Mouse (Mus musculus) megakaryocyte, adult 5-6 weeks (primary cell): ENCODE results near the gene Mia. TPM values are rescaled to one million over a fixed set of nuclear protein-coding genes. Genes with fewer than 3 reads are reported as not detected.
A peak's percentile ranks its signal among the peaks of the same experiment; 100 is the strongest.

Experiments used
- ATAC-seq: 2 replicates; pipeline ENCODE4 v1.8.0; 2016; ENCODE audit warnings: mild to moderate bottlenecking, inconsistent platforms; ENCODE audit not compliant: poor library complexity, severe bottlenecking
- total RNA-seq, 2 experiments: library from RNA; stranded (forward) in 1 of 2; stranded (reverse) in 1 of 2; fragments of 153-499, 151-499 nt in 1 of 2; fragments of 221-1000, 200-1000 nt in 1 of 2; gene quantifications; 2 replicates each; pipeline versions ENCODE4 v1.2.3 to v1.2.4; 2015 to 2017

The Mia gene
- total RNA-seq (2015) (not detected in 2 replicates), total RNA-seq (2017) (not detected in 2 replicates)

DNA sequence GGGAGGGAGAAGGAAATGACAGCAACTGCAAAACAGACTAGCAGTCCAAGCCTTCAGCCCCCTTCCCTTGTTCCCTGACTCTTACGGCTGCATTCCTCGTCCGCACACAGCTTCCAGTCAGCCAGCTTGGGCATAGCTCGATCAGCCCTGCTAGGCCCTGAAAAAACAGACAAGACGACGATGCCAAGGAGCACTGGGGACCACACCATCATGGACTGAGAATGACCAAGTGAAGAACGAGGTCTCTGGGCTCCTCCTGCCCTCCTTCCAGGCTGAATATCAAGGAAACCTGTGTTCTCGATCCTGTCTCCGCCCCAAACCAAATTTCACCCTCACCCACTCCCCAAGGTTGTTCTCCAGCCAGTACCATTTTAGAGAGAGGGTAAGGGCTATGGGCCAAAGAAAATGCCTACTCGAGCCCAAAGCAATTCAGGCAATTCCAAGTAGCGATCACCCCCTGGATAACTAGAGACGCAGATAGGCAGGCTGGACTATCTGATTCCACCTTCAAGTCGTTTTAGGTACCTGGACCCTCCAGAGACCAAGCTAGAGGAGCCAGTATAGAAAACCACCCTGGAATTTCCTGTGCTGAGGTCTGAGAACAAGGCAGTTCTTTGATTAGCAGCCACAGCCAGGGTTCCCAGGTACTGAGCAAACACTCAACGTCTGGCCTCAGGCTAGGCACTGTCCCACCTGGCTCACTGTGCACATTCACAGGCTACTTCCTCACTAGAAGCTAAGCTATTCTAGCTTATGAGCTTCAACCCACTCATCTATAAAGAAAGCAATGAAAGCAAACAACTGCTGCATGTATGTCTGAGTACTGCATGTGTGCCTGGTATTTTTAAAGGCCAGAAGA is at the start of gene Mia, which contains the start of gene Gm21983:
TSS of gene Mia (minus strand) at position 321 of the 859 bp plus-strand sequence.
TSS of gene Gm21983 (minus strand) at position 250 of the 859 bp plus-strand sequence.
- ATAC-seq: no peak

DNA sequence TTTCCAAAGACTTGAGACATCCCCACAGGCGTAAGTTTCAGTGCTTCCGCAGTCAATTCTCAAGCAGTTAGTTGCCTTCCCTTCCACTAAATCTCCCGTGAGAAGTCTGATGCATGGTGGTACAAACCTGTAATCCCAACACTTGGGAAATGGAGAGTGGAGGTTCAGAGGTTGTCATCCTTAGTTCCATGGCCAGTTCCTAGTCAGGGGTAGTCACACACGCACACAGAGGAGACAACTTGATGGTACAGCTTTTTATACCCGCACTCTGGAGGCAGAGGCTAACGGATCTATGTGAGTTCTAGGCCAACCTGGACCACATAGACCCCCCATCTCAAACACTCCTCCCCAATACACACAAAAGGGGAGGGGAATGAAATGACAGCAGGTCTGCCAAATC is 47.9 kb upstream of the Mia start:
- ATAC-seq: peak; percentile 9

DNA sequence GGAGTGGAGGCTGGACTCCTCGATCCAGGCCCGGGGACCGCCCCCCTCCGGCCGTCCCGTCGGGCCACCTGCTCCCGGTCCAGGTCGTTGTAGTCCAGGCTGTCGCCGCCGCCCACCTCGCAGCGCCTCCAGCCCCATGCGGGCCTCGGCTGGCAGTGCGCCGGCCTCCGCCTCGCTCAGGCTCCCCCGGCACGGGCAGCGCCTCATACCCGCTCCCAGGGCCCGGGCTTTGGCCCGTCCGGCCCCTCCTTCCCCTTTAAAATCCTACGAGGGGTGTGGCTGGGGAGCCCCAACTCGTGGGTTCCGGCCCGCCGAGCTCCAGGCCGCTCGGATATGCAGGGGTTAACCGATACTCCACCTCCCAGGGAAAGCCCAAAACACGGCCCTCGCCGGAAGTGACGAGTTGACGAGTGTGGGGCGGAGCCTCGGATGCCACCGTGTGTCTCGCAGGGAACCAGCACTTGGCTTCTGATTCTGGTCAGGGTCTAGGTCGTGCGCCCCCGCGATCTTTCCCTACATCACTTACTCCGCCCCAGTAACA is 47.4 kb upstream of the Mia start, which contains the start of gene Itpkc:
TSS of gene Itpkc (minus strand) at position 381 of the 541 bp plus-strand sequence.
- peak; percentile 86 for ATAC-seq

DNA sequence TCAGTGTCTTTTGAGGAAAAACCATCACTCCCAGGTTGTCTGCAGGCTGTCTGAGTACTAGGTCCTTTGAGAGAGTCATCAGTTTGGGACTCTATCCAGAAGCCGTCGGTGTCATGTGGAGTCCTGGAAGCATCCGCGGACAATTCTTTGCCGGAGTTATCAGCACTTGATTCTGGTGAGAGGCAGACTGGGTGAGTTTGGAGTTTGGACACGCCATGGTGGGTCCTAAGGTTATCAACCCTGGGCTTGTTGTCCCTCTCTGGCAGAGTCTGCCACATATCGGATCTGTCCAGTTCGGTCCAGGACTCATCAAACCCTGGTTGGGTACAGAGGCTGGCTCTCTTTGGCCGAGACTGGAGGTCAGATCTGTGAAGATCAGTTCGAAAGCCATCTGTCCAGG is 46.7 kb upstream of the Mia start:
- ATAC-seq: no peak

DNA sequence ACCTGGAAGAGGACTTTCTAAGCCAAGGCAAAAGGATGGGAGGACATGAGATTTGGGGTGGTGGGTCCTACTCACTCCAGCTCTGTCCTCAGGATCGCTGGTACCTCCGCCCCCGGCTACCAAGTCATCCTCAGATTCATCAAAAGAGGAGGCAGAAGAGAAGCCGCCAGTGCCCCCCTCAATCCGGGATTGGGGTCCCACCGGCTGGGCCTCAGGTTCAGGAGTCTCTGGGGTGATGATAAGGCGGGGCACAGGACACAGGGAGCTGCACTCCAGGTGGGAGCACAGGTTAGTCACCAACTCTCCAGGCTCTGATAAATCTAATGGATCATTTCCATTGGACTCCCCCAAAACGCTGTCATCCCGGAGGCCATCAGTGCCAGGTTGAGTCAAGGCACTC is 46.3 kb upstream of the Mia start:
- no peak for ATAC-seq

DNA sequence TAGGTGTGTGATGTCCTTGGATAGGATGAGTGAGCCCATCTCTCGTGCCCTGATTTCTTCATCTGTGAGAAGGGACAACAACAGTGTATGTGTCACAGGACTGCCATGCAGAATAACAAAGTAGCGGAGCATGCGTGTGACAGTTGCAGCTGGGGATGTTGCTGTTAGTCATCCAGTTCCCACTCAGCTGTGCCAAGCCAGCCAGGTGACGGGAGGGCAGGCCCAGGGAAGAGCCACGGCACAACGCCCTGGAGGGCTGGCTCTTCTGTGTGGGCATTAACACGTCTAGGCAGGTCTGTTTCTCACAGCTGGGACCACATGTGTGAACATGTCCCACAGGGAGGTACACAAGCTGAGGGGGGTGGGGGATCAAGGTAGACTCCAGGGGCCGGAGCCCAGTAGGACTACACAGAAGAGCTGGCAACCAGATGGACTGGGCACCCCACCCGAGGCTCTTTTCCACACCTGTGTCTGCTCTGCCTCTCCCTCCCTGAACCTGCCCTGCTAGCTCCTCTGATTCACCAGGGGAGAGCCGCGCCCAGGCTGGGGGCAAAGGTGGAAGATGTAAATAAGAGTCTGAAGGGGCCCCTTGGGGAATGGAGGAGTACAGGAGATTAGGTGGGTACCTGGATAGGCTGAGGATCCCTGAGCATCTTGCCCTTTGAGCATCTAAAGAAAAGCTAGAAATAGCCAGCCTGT is 44.1 kb upstream of the Mia start:
- no peak for ATAC-seq

DNA sequence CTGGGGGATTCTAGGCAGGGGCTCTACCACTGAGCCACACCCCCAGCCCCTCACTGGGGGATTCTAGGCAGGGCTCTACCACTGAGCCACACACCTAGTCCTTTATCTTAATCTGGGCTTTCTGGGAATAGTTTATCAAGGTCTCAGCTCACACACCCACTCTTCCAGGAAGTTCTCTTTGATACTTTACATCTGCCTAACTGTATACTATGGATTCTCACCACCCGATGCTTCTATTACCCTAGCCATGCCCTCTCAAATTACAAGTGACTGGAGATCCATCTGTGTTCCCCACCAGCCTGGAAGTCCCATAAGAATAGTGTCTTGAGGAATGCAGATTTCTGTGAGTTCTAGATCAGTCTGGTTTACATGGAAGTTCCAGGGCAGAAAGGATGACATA is 41.6 kb upstream of the Mia start:
- no peak for ATAC-seq

DNA sequence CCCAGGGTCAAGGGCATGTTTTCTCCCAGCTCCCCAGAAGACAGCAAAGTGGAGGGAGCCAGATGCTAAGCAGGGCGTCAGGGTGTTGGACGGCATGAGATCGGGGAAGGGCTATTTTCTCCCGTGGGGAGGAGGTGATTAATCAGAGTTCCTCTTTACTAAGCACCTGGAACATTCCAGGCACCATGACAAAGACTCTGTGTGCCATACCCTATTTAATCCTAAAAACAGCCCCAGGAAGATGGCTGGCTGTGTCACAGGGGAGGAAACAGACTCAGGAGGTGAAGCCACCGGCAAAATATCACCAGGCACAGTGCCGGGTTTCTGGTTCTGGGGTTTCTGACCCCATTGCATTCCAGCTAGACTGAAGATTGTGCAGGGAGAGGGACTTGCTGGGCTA is 41.0 kb upstream of the Mia start:
- ATAC-seq: no peak

DNA sequence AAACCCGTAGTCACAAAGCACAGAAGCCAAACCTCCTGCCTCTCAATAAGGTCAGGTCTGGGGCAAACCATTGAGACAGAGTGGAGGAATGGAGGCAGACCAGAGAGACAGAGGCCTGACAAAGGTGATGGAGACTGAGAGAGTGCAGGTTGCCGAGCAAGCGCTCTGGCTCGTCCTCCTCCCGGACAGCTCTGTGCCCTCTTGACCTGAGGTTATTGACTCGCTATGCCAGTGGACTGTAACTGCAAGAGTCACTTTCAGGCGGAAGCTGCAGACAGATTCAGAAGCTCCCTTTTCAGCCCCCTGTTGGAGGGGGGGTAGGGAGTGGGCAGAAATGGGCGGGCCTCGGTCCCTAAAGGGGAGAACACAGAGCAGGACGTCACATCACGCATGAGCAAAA is 39.0 kb upstream of the Mia start:
- no peak for ATAC-seq

DNA sequence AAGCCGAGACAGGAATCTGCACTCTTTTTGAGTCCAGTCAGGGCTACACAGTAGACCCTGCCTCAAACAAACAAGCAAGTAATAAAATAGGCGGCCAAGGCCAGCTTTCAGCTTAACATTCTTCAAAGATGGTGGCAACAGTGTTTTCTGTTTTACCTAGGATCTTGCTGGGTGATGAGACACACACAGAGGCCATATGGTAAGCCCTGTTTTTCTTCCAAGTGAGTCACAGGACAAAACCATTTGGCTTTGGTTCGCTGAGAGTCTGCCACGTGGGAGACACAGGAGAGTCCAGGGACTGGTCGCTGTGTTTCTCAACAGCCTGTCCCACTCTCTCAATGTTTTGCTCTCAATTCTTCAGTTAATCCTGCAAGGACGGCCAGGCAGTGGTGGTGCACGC is 37.6 kb upstream of the Mia start:
- ATAC-seq: no peak

DNA sequence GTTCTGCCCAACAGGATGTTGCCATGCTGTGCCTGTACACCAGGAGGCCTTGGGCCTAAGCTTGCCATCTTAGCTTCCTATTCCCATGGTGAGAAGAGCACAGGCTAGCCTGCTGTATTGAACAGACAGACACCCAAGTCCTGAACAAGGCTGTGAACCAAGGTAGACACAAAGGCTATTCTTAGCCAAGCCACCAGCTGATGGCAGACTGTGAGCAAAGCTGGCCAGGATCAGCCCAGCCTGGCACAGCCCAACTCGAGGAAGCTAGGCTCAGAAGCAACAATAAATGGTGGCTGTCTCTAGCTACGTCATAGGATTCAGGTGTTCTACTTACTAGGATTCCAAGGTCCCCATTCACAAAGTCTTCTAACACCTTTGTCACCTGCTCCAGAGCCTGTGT is 31.7 kb upstream of the Mia start:
- no peak for ATAC-seq

DNA sequence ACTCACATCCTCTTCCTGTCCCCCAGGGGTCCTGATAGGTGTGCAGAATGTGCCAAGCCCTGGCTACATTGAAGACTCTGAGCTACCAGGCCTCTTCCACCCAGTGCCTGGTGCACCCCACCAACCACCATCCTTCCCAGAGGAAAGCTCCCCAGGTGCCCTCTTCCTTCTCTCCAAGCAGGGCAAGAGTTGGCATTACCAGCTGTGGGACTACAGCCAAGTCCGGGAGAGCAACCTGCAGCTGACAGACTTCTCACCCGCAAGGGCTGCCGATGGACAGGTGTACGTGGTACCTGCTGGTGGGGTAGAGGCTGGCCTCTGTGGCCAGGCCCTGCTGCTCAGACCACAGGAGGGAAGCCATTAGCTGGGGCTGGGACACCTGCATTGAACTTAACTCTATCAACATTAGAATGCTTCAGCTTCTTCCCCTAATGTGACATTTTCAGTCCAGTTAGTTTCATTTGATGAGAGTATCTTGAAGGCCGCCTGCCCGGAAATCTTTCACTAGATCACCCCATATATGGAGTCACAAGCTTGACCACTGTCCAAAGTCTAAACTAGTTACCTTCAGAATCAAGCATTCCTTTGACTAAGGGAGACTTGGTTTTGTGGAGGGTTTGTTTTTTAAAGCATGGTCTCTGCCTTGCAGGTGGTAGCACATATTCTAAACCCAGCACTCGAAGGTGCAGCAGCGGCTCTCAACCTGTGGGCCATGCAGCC is 22.9 kb upstream of the Mia start:
- ATAC-seq: no peak

DNA sequence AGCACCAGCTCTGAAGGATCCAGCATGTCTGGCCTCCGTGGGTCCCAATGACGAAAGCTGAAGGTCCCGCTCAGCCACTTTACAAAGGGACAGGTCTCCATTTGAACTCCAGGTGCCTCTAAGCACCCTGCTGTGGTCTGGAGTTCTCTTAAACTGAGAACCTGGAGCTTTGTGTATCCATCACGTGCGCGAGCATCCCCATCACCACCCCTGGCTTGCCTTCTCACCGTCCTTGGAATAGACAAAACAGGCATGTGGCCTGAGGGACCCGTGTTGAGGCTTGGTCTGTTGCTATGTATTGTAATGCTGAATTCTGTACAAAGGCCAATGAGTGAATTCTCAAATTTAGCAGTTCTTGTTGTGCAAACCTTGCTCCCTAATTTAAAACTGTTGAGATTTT is 17.8 kb upstream of the Mia start:
- ATAC-seq: no peak

DNA sequence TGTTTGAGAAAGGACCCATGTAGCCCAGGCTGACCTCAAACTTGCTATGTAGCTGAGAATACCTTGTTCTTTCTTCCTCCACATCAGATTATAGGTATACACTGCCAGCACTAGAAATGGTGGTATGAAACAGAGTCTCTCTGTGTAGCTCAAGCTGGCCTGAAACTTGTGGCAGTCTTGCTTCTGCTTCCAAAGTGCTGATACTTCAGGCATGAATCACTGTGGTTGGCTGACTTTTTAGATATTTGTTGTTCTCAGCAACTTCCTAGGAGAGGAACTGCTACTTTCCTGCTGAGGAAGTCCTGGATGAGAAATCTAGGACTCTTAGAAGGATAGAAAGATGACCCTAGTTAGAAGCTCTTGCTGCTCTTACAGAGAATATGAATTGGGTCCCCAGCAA is 17.4 kb upstream of the Mia start:
- no peak for ATAC-seq

DNA sequence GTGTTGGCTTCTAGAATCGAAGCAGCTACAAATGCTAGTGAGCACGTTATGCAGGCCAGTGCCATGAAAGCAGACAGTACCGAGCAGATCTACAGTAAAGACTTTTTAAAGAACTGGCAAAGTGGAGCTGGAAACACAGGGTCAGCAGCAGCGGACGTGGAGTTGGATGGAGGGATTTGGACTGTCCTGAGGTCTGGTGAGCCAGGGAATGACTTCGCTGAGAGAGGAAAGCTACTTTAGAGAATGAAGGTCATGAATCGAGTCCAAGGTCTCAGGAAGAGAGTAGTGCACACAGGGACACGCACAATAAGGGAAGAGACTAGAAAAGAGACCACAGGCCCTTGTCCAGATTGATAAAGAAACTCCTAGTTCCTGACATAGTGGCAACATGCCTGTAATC is 16.7 kb upstream of the Mia start:
- ATAC-seq: no peak

DNA sequence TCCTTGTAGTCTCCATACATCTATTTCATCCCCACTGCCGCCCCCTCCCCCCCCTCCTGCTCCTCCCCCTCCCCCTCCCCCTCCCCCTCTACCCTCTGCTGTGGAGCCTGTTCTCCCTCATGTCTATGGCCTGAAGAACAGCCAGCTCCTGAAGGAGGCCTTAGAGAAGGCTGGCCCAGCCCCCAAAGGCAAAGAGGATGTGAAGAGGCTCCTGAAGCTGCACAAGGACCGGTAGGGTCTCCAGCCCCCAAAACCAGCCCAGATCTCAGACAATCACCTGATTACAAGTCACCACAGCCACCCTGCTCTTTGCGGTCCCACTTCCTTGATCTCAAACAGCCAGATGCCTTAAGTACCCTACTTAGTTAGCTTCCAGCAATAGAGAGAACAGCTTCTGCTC is 16.2 kb upstream of the Mia start:
- ATAC-seq: no peak

DNA sequence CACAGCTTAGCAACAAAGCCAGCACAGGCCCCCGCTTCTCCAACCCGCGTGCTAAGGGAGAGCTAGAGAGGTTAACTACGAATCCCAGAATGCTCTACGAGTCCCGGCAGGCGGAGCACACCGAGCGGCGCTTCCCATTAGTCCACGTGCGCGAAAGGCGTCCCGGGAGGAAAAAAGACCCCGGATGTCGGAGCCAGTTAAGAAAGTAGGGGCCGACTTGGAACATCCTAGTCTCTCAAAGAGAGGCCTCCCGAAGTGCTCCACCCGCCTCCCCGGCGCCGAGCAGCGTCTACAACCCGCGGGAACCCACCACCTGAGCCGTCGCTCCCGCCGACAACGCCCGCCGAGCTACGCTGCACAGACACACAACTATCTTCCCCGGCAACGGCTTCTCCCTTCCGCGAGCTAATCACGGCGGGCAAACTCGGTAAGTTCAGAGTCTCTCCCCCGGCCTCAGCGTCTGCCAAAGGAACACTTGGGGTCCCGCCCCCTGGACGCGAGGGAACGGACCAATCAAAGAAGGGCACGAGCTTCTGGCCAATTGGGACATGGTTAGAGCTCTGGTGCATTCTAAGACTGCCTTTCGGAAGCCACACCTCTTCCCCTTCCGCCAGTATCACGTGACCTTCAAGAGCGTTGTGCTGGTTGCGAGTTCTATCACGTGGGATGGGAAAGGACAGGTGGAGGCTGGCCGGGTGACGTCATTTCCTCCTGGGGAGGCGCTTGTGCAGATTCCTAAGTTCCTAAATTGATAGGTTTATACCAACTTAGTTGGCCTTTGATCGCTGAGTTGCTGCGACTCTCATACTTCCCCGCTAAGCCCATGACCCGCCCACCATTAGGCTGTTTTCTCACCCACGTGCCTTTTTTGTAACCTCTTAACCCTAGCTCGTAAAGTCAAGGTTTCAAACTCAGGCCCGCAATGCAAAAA is 15.0 kb upstream of the Mia start, which contains the start of the genes BC024978 and Snrpa:
TSS of gene BC024978 (plus strand) at position 101 of the 931 bp plus-strand sequence.
TSS of gene Snrpa (minus strand) at position 591 of the 931 bp plus-strand sequence.
- ATAC-seq: peak; percentile 96

DNA sequence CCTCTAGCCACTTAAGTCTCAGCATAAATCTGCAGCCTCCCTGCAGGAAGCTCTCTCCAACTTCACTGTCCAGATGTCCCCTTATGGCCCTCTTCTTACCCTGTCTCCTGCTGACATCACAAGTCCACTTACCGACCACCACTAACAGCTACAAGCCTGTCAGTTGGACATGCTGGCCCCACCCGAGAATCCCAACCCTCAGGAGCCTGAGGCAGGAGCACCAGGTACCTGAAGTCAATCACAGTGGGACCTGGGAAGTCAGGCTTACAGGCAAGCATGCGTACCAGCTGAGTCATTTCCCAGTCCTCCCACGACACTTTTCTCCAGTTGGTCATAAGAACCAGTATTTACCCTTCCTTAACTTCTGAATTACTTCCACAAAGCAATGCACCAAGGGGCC is 12.8 kb upstream of the Mia start:
- no peak for ATAC-seq

DNA sequence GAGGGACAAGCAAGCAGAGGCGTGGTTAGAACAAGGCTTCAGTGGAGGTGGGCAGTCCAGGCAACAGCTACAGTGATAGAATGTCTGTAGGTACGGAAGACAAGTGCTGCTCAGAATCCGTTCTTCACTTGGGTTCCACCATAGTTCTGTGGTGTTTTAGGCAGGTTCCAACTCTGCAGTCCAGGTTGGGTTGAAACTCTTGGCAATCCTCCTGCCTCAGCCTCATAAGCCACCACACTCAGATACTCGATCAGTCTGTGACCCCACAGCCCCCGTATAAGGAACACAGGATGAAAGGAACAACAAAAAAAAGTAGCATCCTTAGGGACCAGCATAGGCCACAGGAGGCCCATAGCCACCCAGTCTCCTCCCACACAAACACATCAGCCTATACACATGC is 11.5 kb upstream of the Mia start:
- no peak for ATAC-seq
